Mouse (Mus musculus): ENCODE data around the gene Metap1d.

DNA sequence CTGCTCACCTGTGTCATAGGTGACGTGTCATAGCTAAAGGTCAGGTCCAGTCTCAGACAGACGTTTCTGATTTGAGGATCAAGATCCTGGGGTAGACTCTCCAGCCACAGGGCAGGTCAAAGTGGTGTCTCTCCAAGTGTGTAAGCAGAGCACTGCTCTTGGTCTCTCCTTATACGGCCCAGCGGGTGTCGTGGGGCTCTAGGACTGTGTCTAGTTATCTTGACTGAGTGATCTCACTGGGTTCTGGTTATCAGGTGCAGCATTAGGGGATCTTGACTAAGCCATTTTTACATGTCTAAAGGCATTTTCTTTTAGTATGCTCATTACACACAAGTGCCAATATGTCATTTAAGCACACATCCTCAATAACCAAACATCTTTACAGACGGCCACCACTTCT, 18.0 kb downstream of the Metap1d start:
- TF ChIP-seq CTCF (IDR thresholded peaks at IDR 0.05; ENCODE audit: low read depth, low read length) = no peak
- no peak for TF ChIP-seq POLR2A (IDR thresholded peaks at IDR 0.05; ENCODE audit: extremely low read depth, insufficient read depth, low read length)

All from liver, adult 2 months (tissue).